Mouse (Mus musculus) liver, embryonic 11.5 days (tissue): ENCODE measurements at regions not wholly inside any gene's neighbourhood (a gene's known extent, or its start where the extent isn't known, plus 50 kb on each side); places are given as distances from the start of the nearest gene placed in this dataset.

Experiments used
- ATAC-seq: fragments of 200-750 bp; cut with Nextera tagmentation; replicated peaks from 2 replicates; pipeline ENCODE4 v1.8.0; 2017; ENCODE audit warnings: moderate number of reproducible peaks, mild to moderate bottlenecking, moderate TSS enrichment, moderate library complexity; ENCODE audit not compliant: low FRiP score
- DNase-seq: peaks from one replicate; pipeline ENCODE4 v3.0.0-alpha.2; 2017; ENCODE audit warnings: low spot score
- H3K27ac ChIP-seq: fragments of 300-500 bp; sonication (generic); 2 replicates; pipeline ENCODE4 v1.5.1; 2014; ENCODE audit warnings: mild to moderate bottlenecking, low read depth, low read length, control low read depth
- H3K27me3 ChIP-seq: fragments of 300-500 bp; sonication (generic); replicated peaks from 2 replicates; pipeline ENCODE4 v1.6.1; 2014; ENCODE audit warnings: low read length, mixed read lengths; ENCODE audit not compliant: control insufficient read depth, insufficient read depth
- H3K36me3 ChIP-seq: fragments of 300-500 bp; sonication (generic); 2 replicates; pipeline ENCODE4 v1.6.1; 2014; ENCODE audit warnings: mild to moderate bottlenecking, low read length, moderate library complexity, mixed read lengths; ENCODE audit not compliant: control insufficient read depth, insufficient read depth
- H3K4me1 ChIP-seq: fragments of 300-500 bp; sonication (generic); replicated peaks from 2 replicates; pipeline ENCODE4 v1.6.1; 2014; ENCODE audit warnings: low read length, mixed read lengths; ENCODE audit not compliant: control insufficient read depth, insufficient read depth
- H3K4me2 ChIP-seq: fragments of 300-500 bp; sonication (generic); 2 replicates; pipeline ENCODE4 v1.6.1; 2014; ENCODE audit warnings: mild to moderate bottlenecking, control low read depth, moderate library complexity
- H3K4me3 ChIP-seq: fragments of 300-500 bp; sonication (generic); 2 replicates; pipeline ENCODE4 v1.5.1; 2014; ENCODE audit warnings: low read depth, low read length, control low read depth
- H3K9ac ChIP-seq: fragments of 300-500 bp; sonication (generic); 2 replicates; pipeline ENCODE4 v1.6.1; 2014; ENCODE audit warnings: low read depth, low read length, control low read depth
- H3K9me3 ChIP-seq: fragments of 300-500 bp; sonication (generic); 2 replicates; pipeline ENCODE4 v1.6.1; 2016; ENCODE audit warnings: low read length, inconsistent platforms, mixed read lengths; ENCODE audit not compliant: control insufficient read depth
- WGBS: fragments of 180-500 bp; shearing (Covaris S2); extraction: QIAGEN DNeasy Blood & Tissue Kit; methylation state at CpG from one replicate; pipeline ENCODE4 v1.1.7; 2014; 5-methylcytosine and 5-hydroxymethylcytosine counted together

- WGBS: 58% methylated on average over 6 of the region's 6 CpGs
- Histone ChIP-seq H3K27me3 (no peaks in the 10 kb centered on the region), H3K4me1 (no peaks in the 10 kb centered on the region), H3K9ac (no peak overlapping the region), H3K9me3 (no peaks in the 10 kb centered on the region), H3K36me3 (no peaks in the 10 kb centered on the region), H3K27ac (no peak overlapping the region), H3K4me2 (no peak overlapping the region), H3K4me3 (no peak overlapping the region)
- DNase-seq (no peak), ATAC-seq (no peak)
These were observed 345.7 kb upstream of the Klf12 start for GRCm38 (mm10) chr14:100630197-100630596.

- ATAC-seq (no peak), DNase-seq (no peak)
- no peak overlapping the region for H3K4me3 ChIP-seq
- no peaks in the 10 kb centered on the region for H3K27me3 ChIP-seq
- no peaks in the 10 kb centered on the region for H3K9me3 ChIP-seq
- no peak overlapping the region for H3K27ac ChIP-seq
- WGBS: 62% methylated on average over 2 of the region's 2 CpGs
- H3K4me2 ChIP-seq: no peak overlapping the region
- H3K36me3 ChIP-seq: no peaks in the 10 kb centered on the region
- no peaks in the 10 kb centered on the region for H3K4me1 ChIP-seq
- no peak overlapping the region for H3K9ac ChIP-seq
These were observed 343.0 kb upstream of the Klf12 start for GRCm38 (mm10) chr14:100627523-100627922.

GRCm38 (mm10) chr14:100619656-100620030 lies 335.2 kb upstream of the Klf12 start:
- Histone ChIP-seq H3K4me2 (no peak overlapping the region), H3K9me3 (no peaks in the 10 kb centered on the region), H3K27me3 (no peaks in the 10 kb centered on the region), H3K4me1 (no peaks in the 10 kb centered on the region), H3K36me3 (no peaks in the 10 kb centered on the region), H3K4me3 (no peak overlapping the region), H3K9ac (no peak overlapping the region), H3K27ac (no peak overlapping the region)
- WGBS: 59% methylated on average over 1 of the region's 1 CpGs
- no peak for ATAC-seq
- DNase-seq: no peak

GRCm38 (mm10) chr14:100618793-100619655 lies 334.5 kb upstream of the Klf12 start:
- H3K4me3 ChIP-seq: no peak overlapping the region
- no peaks in the 10 kb centered on the region for H3K36me3 ChIP-seq
- 76% methylated on average over 12 of the region's 12 CpGs for WGBS
- no peaks in the 10 kb centered on the region for H3K27me3 ChIP-seq
- no peak overlapping the region for H3K27ac ChIP-seq
- H3K9ac ChIP-seq: no peak overlapping the region
- no peak for DNase-seq
- H3K4me2 ChIP-seq: no peak overlapping the region
- no peak for ATAC-seq
- H3K4me1 ChIP-seq: no peaks in the 10 kb centered on the region
- H3K9me3 ChIP-seq: no peaks in the 10 kb centered on the region

DNA sequence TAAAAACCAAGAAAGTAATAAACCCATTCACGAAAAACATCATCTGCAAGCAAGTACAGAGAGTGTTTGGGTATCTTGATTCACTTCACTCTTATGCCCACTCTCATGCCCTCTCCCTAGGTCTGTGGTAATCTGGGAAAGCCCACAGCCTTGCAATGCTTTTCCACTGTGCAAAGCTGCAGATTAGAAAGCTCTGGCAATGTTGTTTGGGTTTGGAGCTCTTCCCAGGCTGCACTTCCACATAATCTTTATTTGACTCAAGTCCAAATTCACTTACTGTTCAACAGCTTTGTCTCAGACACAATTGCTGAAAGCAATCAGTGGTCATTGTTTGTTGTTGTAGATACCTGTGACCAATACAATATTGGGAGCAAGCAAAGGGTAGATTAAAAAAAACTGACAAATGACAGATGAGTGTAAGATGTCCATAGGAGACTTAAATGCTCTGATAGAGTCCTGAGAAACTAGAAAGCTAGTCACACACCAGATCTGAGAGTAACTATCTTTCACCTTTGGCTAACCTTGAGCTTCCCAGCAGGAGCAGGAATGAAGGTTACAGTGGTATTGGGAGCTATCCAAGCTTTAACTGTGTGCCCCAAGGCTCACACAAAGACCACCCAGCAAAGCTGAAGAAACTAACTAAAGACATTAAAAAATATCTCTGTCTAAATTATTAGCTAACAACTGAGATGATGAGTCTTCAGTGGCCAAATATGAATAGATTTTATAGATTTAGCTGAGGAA lies 325.7 kb upstream of the Klf12 start:
- Histone ChIP-seq H3K27ac (no peak overlapping the region), H3K9me3 (no peaks in the 10 kb centered on the region), H3K27me3 (no peaks in the 10 kb centered on the region), H3K36me3 (no peaks in the 10 kb centered on the region), H3K4me2 (no peak overlapping the region), H3K4me1 (no peaks in the 10 kb centered on the region), H3K9ac (no peak overlapping the region), H3K4me3 (no peak overlapping the region)
- WGBS: 93% methylated on average over 1 of the region's 1 CpGs
- DNase-seq: no peak
- no peak for ATAC-seq

GRCm38 (mm10) chr14:100607109-100607508 lies 322.6 kb upstream of the Klf12 start:
- H3K27ac ChIP-seq: no peak overlapping the region
- no peak overlapping the region for H3K4me3 ChIP-seq
- H3K27me3 ChIP-seq: no peaks in the 10 kb centered on the region
- H3K36me3 ChIP-seq: no peaks in the 10 kb centered on the region
- no peak for ATAC-seq
- WGBS: 80% methylated on average over 4 of the region's 4 CpGs
- no peak overlapping the region for H3K9ac ChIP-seq
- H3K4me1 ChIP-seq: no peaks in the 10 kb centered on the region
- H3K4me2 ChIP-seq: no peak overlapping the region
- no peak for DNase-seq
- no peaks in the 10 kb centered on the region for H3K9me3 ChIP-seq

GRCm38 (mm10) chr14:100600886-100601451 lies 316.5 kb upstream of the Klf12 start:
- Histone ChIP-seq H3K36me3 (no peaks in the 10 kb centered on the region), H3K9ac (no peak overlapping the region), H3K4me1 (no peaks in the 10 kb centered on the region), H3K9me3 (no peaks in the 10 kb centered on the region), H3K27me3 (no peaks in the 10 kb centered on the region), H3K4me2 (no peak overlapping the region), H3K27ac (no peak overlapping the region), H3K4me3 (no peak overlapping the region)
- WGBS: 54% methylated on average over 7 of the region's 7 CpGs
- DNase-seq (no peak), ATAC-seq (no peak)

- Histone ChIP-seq H3K27ac (no peak overlapping the region), H3K4me2 (no peak overlapping the region), H3K9me3 (no peaks in the 10 kb centered on the region), H3K4me3 (no peak overlapping the region), H3K27me3 (no peaks in the 10 kb centered on the region), H3K4me1 (no peaks in the 10 kb centered on the region), H3K9ac (no peak overlapping the region), H3K36me3 (no peaks in the 10 kb centered on the region)
- ATAC-seq (no peak), DNase-seq (no peak)
These were observed 285.5 kb upstream of the Klf12 start for GRCm38 (mm10) chr14:100570026-100570425.
